Mouse (Mus musculus) thymus, adult 18-20 months (tissue): ENCODE results near the gene Olfr1042.
"Not testable (repeated sequence)": the region's sequence is repeated elsewhere in the genome, so short reads cannot be mapped to it uniquely, and the experiment has no call there.

Source experiments
- DNase-seq, 2 experiments: peaks; one replicate each; pipeline ENCODE4 v3.0.0; 2022; ENCODE audit warnings: mixed read lengths in 2 of 2

The Olfr1042 gene

DNA sequence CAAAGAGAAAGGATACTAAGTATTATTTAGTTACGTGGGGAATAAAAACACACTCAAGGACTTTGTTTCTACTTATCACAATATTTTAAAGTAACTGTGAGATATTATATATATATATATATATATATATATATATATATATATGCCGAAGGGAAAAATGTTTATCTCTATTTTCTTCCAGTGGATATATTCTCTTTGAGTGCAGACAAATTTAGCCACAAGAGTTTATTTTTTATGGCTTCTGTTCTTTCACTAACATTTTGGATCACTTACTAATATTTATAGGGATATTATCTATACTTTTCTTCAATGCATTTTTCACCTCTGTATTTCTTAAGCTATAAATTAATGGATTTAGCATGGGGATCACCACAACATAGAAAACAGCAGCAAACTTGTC, at the start of gene Olfr1042:
Olfr1042 (minus strand) TSS at position 101 of the 400 bp plus-strand sequence.
- DNase-seq: no peak

DNA sequence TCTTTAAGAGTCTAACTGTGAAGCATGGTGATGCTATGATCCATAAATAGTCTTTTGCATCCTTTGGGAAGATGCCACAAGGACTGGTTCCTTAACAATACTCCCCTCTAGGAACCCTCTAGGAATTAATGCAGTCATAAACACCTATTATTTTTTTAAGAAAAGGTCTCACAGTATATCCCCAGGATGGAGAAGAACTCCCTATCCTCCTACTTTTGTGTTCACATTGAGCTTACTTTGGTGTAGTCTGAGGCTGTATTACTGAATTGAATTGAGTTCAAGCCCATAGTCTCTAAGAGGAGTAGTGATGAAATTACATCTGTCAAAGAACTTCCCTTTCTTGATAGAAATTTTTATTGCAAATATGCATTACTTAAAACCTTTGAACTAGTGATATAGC, 41.3 kb upstream of the Olfr1042 start, which contains the start of gene Olfr1045:
Olfr1045 (minus strand) TSS at position 101 of the 400 bp plus-strand sequence.
- no peak for DNase-seq

DNA sequence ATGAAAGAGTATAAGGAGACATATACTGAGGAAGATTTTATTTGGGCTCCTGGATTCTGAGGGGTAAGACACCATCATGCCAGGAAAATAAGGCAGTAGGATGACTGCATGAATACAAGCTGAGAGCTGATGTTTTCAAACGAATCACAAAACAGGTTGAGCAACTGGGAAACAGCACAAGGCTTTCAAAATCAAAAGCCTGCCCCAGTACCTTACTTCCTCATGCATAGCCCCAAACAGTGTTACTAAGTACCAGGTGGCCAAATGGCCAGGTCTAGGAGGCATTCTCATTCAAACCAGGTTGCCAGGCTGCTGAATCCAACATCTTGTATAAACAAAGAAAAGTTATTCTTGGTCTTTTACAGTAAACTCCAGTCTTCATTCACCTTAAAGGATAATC, 34.2 kb upstream of the Olfr1042 start:
- DNase-seq: no peak

DNA sequence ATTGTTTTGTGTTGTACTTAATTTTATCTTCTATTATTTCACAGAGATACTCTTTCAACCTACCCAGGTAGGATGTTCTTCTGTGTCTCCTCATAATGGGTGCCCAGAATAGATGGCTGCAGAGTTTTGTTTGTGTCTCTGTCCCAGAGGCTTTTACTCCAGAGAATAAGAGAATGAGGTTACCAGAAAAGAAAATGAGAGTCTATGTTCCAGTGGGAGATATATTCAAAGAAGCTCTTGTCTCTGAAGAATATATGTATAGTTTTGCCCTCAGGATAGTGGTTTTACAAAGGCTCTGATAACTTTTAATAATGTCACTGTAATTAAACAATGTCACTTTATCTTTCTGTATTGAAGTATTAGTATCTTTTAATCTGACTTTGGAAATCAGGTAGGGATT, 23.9 kb upstream of the Olfr1042 start, which contains the start of gene Olfr52:
Olfr52 (minus strand) TSS at position 101 of the 400 bp plus-strand sequence.
- DNase-seq: no peak

DNA sequence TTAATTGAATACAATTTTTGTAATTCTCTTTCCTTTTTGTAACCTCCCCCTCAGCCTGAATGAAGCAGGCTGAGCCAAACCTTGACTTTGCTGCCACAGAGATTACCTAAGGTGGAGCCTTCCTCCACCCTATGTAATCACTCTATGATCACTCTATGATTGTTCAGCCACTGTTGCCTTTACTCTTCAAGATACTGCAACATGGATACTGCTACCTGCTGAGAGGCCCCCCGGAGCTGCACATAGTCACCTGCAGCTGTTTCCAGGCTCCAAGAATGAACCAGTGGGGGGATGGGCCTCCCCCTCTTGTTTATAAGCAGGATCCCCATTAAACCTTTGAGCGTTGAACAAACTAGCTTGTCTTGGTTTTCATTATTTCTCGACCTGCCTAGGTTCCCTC, 18.3 kb upstream of the Olfr1042 start:
- DNase-seq: no peak

DNA sequence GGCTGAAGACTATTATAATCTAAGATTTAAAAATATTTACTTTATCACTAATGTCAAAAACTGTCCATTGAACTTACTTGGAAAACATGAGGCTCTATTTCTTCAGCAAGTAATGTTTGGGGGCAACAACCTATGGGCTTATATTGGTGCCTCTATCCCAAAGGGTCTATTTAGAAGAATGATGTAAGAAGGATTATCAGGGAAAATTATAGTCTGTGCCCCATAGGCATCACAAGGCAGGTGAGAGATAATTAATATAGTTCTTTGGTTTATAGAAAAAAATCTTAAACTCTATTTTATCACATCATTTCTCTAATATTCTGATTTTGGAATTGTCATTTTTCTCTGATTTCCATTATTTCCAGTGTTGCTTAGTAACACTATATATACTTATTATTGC, 16.1 kb upstream of the Olfr1042 start, which contains the start of gene Olfr1044:
Olfr1044 (minus strand) TSS at position 101 of the 400 bp plus-strand sequence.
- no peak for DNase-seq

DNA sequence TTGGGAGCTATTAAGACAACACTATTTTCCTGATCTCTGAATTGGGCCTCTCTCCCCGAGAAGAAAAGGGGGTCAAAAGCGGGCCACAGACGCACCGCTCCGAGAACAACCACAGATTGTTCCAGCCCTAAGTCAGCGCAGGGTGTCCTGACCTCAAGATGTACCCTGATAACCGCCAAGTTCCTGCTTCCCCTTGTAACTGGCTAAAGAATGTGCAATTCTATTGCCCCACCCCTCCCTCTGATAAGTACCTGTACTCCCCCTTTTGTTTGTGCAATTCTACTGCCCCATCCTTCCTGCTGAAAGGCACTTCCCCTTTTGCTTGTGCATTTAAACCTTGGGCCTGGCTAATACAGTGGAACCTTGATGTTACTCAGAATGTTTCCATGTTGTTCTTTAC, 13.8 kb upstream of the Olfr1042 start:
- DNase-seq: not testable (repeated sequence)

DNA sequence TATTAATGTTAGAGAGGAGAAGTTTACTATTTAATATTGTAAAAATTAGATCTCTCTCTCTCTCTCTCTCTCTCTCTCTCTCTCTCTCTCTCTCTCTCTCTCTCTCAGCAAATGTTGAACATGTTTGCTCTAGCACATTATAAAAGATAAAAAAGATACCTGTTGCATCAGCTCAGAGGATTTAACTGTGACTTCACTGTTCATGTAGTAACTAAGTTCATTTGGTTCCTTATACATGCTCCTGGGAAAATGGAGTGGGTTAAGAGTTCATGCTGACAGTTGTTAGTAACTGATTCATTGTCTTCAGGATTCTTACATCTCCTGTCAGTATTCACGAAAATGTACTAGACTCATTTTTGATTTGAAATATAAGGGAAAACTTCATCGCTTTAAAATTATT, 5.8 kb upstream of the Olfr1042 start, which contains the start of gene Olfr1043:
Olfr1043 (minus strand) TSS at position 101 of the 400 bp plus-strand sequence.
- DNase-seq: no peak

DNA sequence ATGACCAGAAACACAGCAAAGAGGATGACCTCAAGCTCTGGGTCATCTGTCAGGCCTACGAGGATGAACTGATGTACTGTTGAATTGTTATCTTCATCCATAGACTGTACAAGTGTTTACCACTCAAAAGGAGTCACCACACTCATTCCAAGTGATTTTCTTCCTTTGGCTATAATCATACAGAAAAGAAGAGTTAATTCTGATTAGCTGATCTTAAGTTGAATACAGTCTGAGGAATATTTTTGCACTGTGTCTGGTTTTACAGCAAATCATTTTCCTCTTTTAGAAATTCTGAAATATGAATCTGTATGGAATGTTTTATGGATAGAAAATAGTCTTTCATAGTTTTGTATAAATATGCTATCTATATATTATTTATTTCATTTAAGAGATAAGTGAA, 15.0 kb downstream of the Olfr1042 start, which contains the start of gene Olfr1040:
Olfr1040 (minus strand) TSS at position 101 of the 400 bp plus-strand sequence.
- no peak for DNase-seq

DNA sequence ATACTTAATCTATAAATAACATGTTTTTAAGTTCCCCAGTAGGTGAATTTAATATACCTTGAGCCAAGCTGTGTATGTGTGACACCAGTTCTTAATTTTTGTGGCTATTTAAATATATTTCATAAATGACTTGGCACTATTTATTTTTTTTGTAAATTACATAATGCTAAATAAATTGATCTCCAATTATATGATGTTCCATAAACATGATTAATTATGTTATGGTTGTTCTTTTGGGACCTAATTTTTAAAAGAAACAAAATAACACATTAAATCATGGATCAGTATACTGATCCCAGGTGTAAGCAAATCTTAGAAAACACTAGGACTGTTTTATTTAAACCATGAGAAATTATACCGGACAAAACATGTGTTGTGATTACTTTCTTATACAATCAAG, 25.8 kb downstream of the Olfr1042 start, which contains the start of gene Olfr1039:
Olfr1039 (minus strand) TSS at position 101 of the 400 bp plus-strand sequence.
- DNase-seq: no peak
